Mouse (Mus musculus): ENCODE results near the gene Slc37a1. TPM values are rescaled to one million over a fixed set of nuclear protein-coding genes. Genes with fewer than 3 reads are reported as not detected.

Gene Slc37a1
- total and polyA plus RNA-seq, 3 experiments = 1.9 to 6.6 (median 2.2) TPM

DNA sequence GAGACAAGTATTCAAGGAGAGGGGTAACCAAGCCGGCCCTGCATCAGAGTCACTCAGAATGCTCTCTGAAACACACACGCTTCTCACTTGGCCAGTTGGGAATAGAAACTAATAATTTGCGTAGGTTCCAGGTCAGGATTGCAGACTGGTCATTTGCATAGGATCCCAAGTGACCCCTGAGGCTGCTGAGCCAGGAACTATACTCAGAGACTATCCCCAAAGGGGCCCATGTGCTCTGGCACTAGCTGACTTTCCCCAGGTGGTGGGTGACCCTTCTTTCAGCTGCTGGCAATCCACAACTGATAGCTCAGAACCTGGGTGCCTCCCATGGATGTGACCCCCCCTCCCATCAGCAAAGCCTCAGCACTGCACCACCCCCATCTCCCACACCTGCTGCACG lies 27.4 kb upstream of the Slc37a1 start (continued):
- peak; percentile 59 for TF ChIP-seq IRF4 (IDR thresholded peaks at IDR 0.05; ENCODE audit: low read depth, low read length)
- TF ChIP-seq ZC3H11A (IDR thresholded peaks at IDR 0.05; ENCODE audit: low read depth, low read length) = no peak
- no peak for TF ChIP-seq USF1 (IDR thresholded peaks at IDR 0.05; ENCODE audit: low read depth, low read length)
- TF ChIP-seq SIN3A (IDR thresholded peaks at IDR 0.05; ENCODE audit: low read length) = no peak
- no peak for TF ChIP-seq RAD21 (IDR thresholded peaks at IDR 0.05; ENCODE audit: low read depth, low read length)

DNA sequence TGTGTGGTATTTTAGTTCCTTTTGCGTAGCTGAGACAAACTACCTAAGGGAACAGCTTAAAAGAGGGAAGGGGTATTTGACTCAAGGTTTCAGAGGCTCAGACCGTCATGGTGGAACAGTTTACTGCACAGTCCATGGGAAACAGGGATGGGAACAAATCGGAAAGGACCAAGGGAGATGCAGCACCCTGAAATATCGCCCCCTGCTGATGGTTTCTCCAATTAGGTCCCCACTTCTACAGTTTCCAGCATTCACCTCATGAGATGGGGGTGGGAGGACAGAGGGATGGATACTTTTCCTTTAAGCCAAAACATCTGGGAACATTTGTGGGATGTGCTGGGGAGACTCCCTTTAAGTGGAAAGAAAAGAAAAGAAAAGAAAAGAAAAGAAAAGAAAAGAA lies 26.8 kb upstream of the Slc37a1 start:
- peaks cover 9% of the 10 kb centered on the region for H3K27me3 ChIP-seq (replicated peaks)
- no peak for DNase-seq (ENCODE audit: extremely low read depth)
- H3K79me2 ChIP-seq (replicated peaks; ENCODE audit: control insufficient read depth, extremely low read depth, insufficient read depth, poor library complexity, severe bottlenecking) = no peaks in the 10 kb centered on the region
- TF ChIP-seq ELF1 (IDR thresholded peaks at IDR 0.05; ENCODE audit: low read depth, low read length) = no peak
- TF ChIP-seq CTCF (conservative IDR thresholded peaks at IDR 0.05 in 1 of 2, IDR thresholded peaks at IDR 0.05 in 1 of 2; ENCODE audit: low read depth in 2 of 2, low read length in 2 of 2) = peak; percentile 20 to 41; a peak in 2 of 4 replicates
- no peak overlapping the region for H3K9ac ChIP-seq (ENCODE audit: insufficient read depth, low read depth)
- in situ Hi-C loops (cut with MboI; ENCODE audit: low pct_ligation_motif_present, low pct_unique_long_range_greater_than_20kb, low sequenced_read_pairs) (no loop called here), dilution Hi-C loops (cut with MboI; ENCODE audit: extremely low pct_ligation_motif_present, extremely low pct_unique_long_range_greater_than_20kb, low sequenced_read_pairs) (no loop called here)
- H3K36me3 ChIP-seq (replicated peaks in 1 of 2; ENCODE audit: control insufficient read depth in 1 of 2, insufficient read depth in 1 of 2, low read length in 1 of 2) = no peaks in the 10 kb centered on the region
- no peak overlapping the region for H3K27ac ChIP-seq (ENCODE audit: insufficient read depth, low read depth)
- peaks cover 11% of the 10 kb centered on the region for H3K9me3 ChIP-seq (replicated peaks; ENCODE audit: low read length)
- no peak overlapping the region for H3K4me3 ChIP-seq (replicated peaks in 1 of 3; ENCODE audit: low read depth in 2 of 3, low read length in 2 of 3, poor library complexity in 1 of 3)
- H3K4me1 ChIP-seq (ENCODE audit: control insufficient read depth in 1 of 2, insufficient read depth in 2 of 2) = peaks cover 18 to 59% of the 10 kb centered on the region in 2 experiments
- no peak overlapping the region for H3K4me2 ChIP-seq (ENCODE audit: insufficient read depth, low read depth, poor library complexity, severe bottlenecking)

DNA sequence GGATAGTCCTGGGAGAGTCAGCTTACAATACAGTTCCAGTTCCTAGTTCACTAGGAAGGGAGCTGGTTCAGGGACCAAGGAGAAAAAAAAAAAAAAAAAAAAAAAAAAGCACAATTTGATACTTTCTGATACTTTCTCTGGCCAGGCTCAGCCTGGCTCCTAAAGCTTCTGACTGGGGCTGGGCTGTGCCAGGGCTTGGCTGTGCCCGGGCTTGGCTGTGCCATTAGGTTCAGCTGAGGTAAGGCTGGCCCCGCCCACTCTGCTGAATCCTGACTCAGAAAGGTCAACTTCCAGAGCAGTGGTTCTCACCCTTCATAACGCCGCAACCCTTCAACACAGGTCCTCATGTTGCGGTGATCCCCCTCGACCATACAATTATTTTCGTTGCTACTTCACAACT lies 26.2 kb upstream of the Slc37a1 start:
- H3K4me3 ChIP-seq (replicated peaks in 1 of 3; ENCODE audit: low read depth in 2 of 3, low read length in 2 of 3, poor library complexity in 1 of 3) = no peak overlapping the region

DNA sequence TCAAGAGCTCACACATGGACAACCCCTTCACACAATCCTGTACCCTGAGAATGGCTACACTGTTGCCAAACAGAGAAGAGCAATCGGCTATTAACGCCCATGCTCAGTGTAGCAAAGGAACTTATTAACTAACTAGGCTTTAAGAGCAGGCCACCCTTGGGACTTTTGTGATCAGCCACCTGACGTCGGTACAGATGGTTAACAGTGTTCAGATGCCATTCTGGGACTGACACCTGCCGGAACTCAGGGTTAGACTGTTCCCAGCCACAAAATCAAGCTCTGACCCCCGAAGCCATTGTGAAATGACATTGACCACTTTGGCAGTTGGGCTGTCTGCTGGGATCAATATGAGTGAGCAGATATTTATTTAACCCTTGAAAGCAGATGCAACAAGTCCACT lies 25.2 kb upstream of the Slc37a1 start:
- Histone ChIP-seq H3K27ac (ENCODE audit: insufficient read depth, low read depth) (no peak overlapping the region), H3K36me3 (replicated peaks in 1 of 2; ENCODE audit: control insufficient read depth in 1 of 2, insufficient read depth in 1 of 2, low read length in 1 of 2) (no peaks in the 10 kb centered on the region), H3K4me2 (ENCODE audit: insufficient read depth, low read depth, poor library complexity, severe bottlenecking) (no peak overlapping the region), H3K4me3 (replicated peaks in 1 of 3; ENCODE audit: low read depth in 2 of 3, low read length in 2 of 3, poor library complexity in 1 of 3) (no peak overlapping the region), H3K9ac (ENCODE audit: insufficient read depth, low read depth) (no peak overlapping the region), H3K79me2 (replicated peaks; ENCODE audit: control insufficient read depth, extremely low read depth, insufficient read depth, poor library complexity, severe bottlenecking) (no peaks in the 10 kb centered on the region), H3K27me3 (replicated peaks) (peaks cover 8% of the 10 kb centered on the region), H3K4me1 (ENCODE audit: control insufficient read depth in 1 of 2, insufficient read depth in 2 of 2) (peaks cover 18 to 72% of the 10 kb centered on the region in 2 experiments), H3K9me3 (replicated peaks; ENCODE audit: low read length) (peaks cover 11% of the 10 kb centered on the region)
- peak; percentile 48 for DNase-seq (ENCODE audit: extremely low read depth)
- dilution Hi-C loops (cut with MboI; ENCODE audit: extremely low pct_ligation_motif_present, extremely low pct_unique_long_range_greater_than_20kb, low sequenced_read_pairs) (no loop called here), in situ Hi-C loops (cut with MboI; ENCODE audit: low pct_ligation_motif_present, low pct_unique_long_range_greater_than_20kb, low sequenced_read_pairs) (no loop called here)
- TF ChIP-seq MEF2A (IDR thresholded peaks at IDR 0.05; ENCODE audit: borderline replicate concordance, low read depth, low read length) (no peak), TCF12 (IDR thresholded peaks at IDR 0.05; ENCODE audit: low read depth, low read length) (peak; percentile 76), ETS1 (conservative IDR thresholded peaks at IDR 0.05; ENCODE audit: low read depth, low read length) (peak; percentile 43)

More for the DNA sequence above, 26.2 kb upstream of the Slc37a1 start:
- TF ChIP-seq ZNF384 (IDR thresholded peaks at IDR 0.05; ENCODE audit: low read depth, low read length) = peak; percentile 43
- no peak for TF ChIP-seq USF1 (IDR thresholded peaks at IDR 0.05; ENCODE audit: low read depth, low read length)
- TF ChIP-seq NRF1 (IDR thresholded peaks at IDR 0.05; ENCODE audit: low read depth, low read length) = no peak
- Histone ChIP-seq H3K79me2 (replicated peaks; ENCODE audit: control insufficient read depth, extremely low read depth, insufficient read depth, poor library complexity, severe bottlenecking) (no peaks in the 10 kb centered on the region), H3K27ac (ENCODE audit: insufficient read depth, low read depth) (no peak overlapping the region), H3K4me1 (ENCODE audit: control insufficient read depth in 1 of 2, insufficient read depth in 2 of 2) (peaks cover 18 to 64% of the 10 kb centered on the region in 2 experiments), H3K9ac (ENCODE audit: insufficient read depth, low read depth) (no peak overlapping the region), H3K4me2 (ENCODE audit: insufficient read depth, low read depth, poor library complexity, severe bottlenecking) (no peak overlapping the region), H3K9me3 (replicated peaks; ENCODE audit: low read length) (peaks cover 11% of the 10 kb centered on the region), H3K36me3 (replicated peaks in 1 of 2; ENCODE audit: control insufficient read depth in 1 of 2, insufficient read depth in 1 of 2, low read length in 1 of 2) (no peaks in the 10 kb centered on the region), H3K27me3 (replicated peaks) (peaks cover 9% of the 10 kb centered on the region)
- no peak for DNase-seq (ENCODE audit: extremely low read depth)
- in situ Hi-C loops (cut with MboI; ENCODE audit: low pct_ligation_motif_present, low pct_unique_long_range_greater_than_20kb, low sequenced_read_pairs) = no loop called here
- dilution Hi-C loops (cut with MboI; ENCODE audit: extremely low pct_ligation_motif_present, extremely low pct_unique_long_range_greater_than_20kb, low sequenced_read_pairs) = no loop called here
